Mouse (Mus musculus) left cerebral cortex, adult 8-10 months (tissue): ENCODE data around the gene Sept4. TPM values are rescaled to one million over a fixed set of nuclear protein-coding genes. Genes with fewer than 3 reads are reported as not detected.

Source experiments
- DNase-seq, 2 experiments: peaks; one replicate each; pipeline ENCODE4 v3.0.0; 2022; ENCODE audit warnings: low spot score in 2 of 2
- total RNA-seq, 4 experiments: library from RNA; stranded (reverse); gene quantifications; 2 replicates each; pipeline ENCODE4 v1.2.4; 2022

The Sept4 gene
- total RNA-seq, result 100 to 1,000 TPM; 230 to 282 (median 253) TPM

- DNase-seq, result no peak
These were observed at the start of gene Sept4 for GRCm38 (mm10) chr11:87568255-87568953. Sept4 (plus strand) TSS chr11:87568903.

- peak in 1 of 2 experiments; percentile 8 for DNase-seq
These were observed 49.4 kb upstream of the Sept4 start for GRCm38 (mm10) chr11:87519260-87519659.

GRCm38 (mm10) chr11:87523466-87523865 lies 45.2 kb upstream of the Sept4 start:
- DNase-seq, result no peak

- DNase-seq, result no peak
These were observed 44.7 kb upstream of the Sept4 start for GRCm38 (mm10) chr11:87523967-87524366.

GRCm38 (mm10) chr11:87524780-87525179 lies 43.9 kb upstream of the Sept4 start:
- DNase-seq, result no peak

- DNase-seq, result no peak
These were observed 41.3 kb upstream of the Sept4 start for GRCm38 (mm10) chr11:87527364-87527763.

GRCm38 (mm10) chr11:87527990-87528389 lies 40.7 kb upstream of the Sept4 start:
- DNase-seq, result no peak

GRCm38 (mm10) chr11:87531695-87532094 lies 37.0 kb upstream of the Sept4 start:
- DNase-seq, result no peak

- no peak for DNase-seq
These were observed 26.4 kb upstream of the Sept4 start for GRCm38 (mm10) chr11:87542285-87542684.

- no peak for DNase-seq
These were observed 25.8 kb upstream of the Sept4 start for GRCm38 (mm10) chr11:87542906-87543305.

- DNase-seq, result no peak
These were observed 15.4 kb upstream of the Sept4 start for GRCm38 (mm10) chr11:87553342-87553741.

GRCm38 (mm10) chr11:87554386-87554785 lies 14.3 kb upstream of the Sept4 start:
- DNase-seq, result no peak

- no peak for DNase-seq
These were observed 13.5 kb upstream of the Sept4 start for GRCm38 (mm10) chr11:87555106-87555703.

- no peak for DNase-seq
These were observed 7.5 kb upstream of the Sept4 start for GRCm38 (mm10) chr11:87561208-87561607.

- DNase-seq, result no peak
These were observed 2.2 kb upstream of the Sept4 start, which contains the start of gene Gm11492 for GRCm38 (mm10) chr11:87566501-87566900. Gm11492 (plus strand) TSS chr11:87566653.

GRCm38 (mm10) chr11:87570743-87571142 lies 2.0 kb downstream of the Sept4 start:
- no peak for DNase-seq

- no peak for DNase-seq
These were observed 2.8 kb downstream of the Sept4 start for GRCm38 (mm10) chr11:87571361-87571950.

- no peak for DNase-seq
These were observed 5.0 kb downstream of the Sept4 start for GRCm38 (mm10) chr11:87573751-87574150.

GRCm38 (mm10) chr11:87574520-87575180 lies 5.9 kb downstream of the Sept4 start:
- DNase-seq, result no peak

GRCm38 (mm10) chr11:87577601-87578248 lies 9.0 kb downstream of the Sept4 start:
- DNase-seq, result no peak

- DNase-seq, result peak; percentile 60 to 63
These were observed 9.7 kb downstream of the Sept4 start for GRCm38 (mm10) chr11:87578249-87578962.
